Mouse (Mus musculus) MEL (cell line): ENCODE results near the gene Alg5. TPM values are rescaled to one million over a fixed set of nuclear protein-coding genes. Genes with fewer than 3 reads are reported as not detected.

Source experiments
- DNase-seq: peaks from one replicate; pipeline ENCODE4 v3.0.0; 2011; ENCODE audit warnings: low read depth, low spot score
- H3K27ac ChIP-seq: 2 replicates; pipeline ENCODE4 v1.5.1; 2012; ENCODE audit warnings: low read depth, mild to moderate bottlenecking, control low read depth, low read length, moderate library complexity; ENCODE audit not compliant: control insufficient read depth
- H3K27me3 ChIP-seq, 2 experiments: fragments of 150-350 bp in 1 of 2; sonication (generic) in 1 of 2; 2 replicates each; pipeline ENCODE4 v1.6.1; 2012; ENCODE audit warnings: low read length in 2 of 2, mild to moderate bottlenecking in 2 of 2, improper control_type of control experiment in 1 of 2, moderate library complexity in 1 of 2; ENCODE audit not compliant: insufficient read depth in 2 of 2, control insufficient read depth in 1 of 2
- H3K36me3 ChIP-seq, 2 experiments: 2 replicates each; pipeline ENCODE4 v1.6.1; 2012 to 2014; ENCODE audit warnings: low read length in 2 of 2, improper control_type of control experiment in 1 of 2, inconsistent platforms in 1 of 2, mild to moderate bottlenecking in 1 of 2; ENCODE audit not compliant: insufficient read depth in 2 of 2, control insufficient read depth in 1 of 2
- H3K4me1 ChIP-seq, 2 experiments: fragments of 150-350 bp in 1 of 2; sonication (generic) in 1 of 2; 2 replicates each; pipeline ENCODE4 v1.6.1; 2012; ENCODE audit warnings: low read length in 2 of 2, improper control_type of control experiment in 1 of 2, mild to moderate bottlenecking in 1 of 2; ENCODE audit not compliant: insufficient read depth in 2 of 2, control insufficient read depth in 1 of 2
- H3K4me3 ChIP-seq, 2 experiments: fragments of 150-350 bp in 1 of 2; sonication (generic) in 1 of 2; 2 replicates each; pipeline ENCODE4 v1.5.1; 2012; ENCODE audit warnings: low read depth in 2 of 2, low read length in 2 of 2, mild to moderate bottlenecking in 2 of 2, moderate library complexity in 2 of 2, control low read depth in 1 of 2, improper control_type of control experiment in 1 of 2; ENCODE audit not compliant: control insufficient read depth in 1 of 2, insufficient read depth in 1 of 2
- H3K79me2 ChIP-seq: 2 replicates; pipeline ENCODE4 v1.6.1; 2012; ENCODE audit warnings: mild to moderate bottlenecking, low read length, moderate library complexity; ENCODE audit not compliant: control insufficient read depth, poor library complexity, insufficient read depth
- H3K9ac ChIP-seq: 2 replicates; pipeline ENCODE4 v1.6.1; 2012; ENCODE audit warnings: low read depth, mild to moderate bottlenecking, control low read depth, low read length, moderate library complexity; ENCODE audit not compliant: control insufficient read depth, poor library complexity, severe bottlenecking
- H3K9me3 ChIP-seq: fragments of 150-350 bp; sonication (generic); replicated peaks from 2 replicates; pipeline ENCODE4 v1.6.1; 2012; ENCODE audit warnings: mild to moderate bottlenecking, low read length, improper control_type of control experiment, moderate library complexity; ENCODE audit not compliant: insufficient read depth
- CHD1 ChIP-seq: IDR thresholded peaks from 2 replicates; pipeline ENCODE4 v1.6.1; 2012; ENCODE audit warnings: low read depth, mild to moderate bottlenecking, inconsistent platforms, low read length, improper control_type of control experiment
- CHD2 ChIP-seq: IDR thresholded peaks from 2 replicates; pipeline ENCODE4 v1.6.1; 2011; ENCODE audit warnings: low read length, improper control_type of control experiment
- CTCF ChIP-seq, 3 experiments: IDR thresholded peaks in 2 of 3; conservative IDR thresholded peaks in 1 of 3; 2 replicates each; pipeline ENCODE4 v1.5.1; 2011 to 2012; ENCODE audit warnings: low read length in 3 of 3, low read depth in 2 of 3, mild to moderate bottlenecking in 2 of 3, improper control_type of control experiment in 1 of 3, inconsistent platforms in 1 of 3, mixed read lengths in 1 of 3, moderate library complexity in 1 of 3; ENCODE audit not compliant: control insufficient read depth in 1 of 3, insufficient read depth in 1 of 3, poor library complexity in 1 of 3, severe bottlenecking in 1 of 3
- ELF1 ChIP-seq: IDR thresholded peaks from 2 replicates; pipeline ENCODE4 v1.6.1; 2014; ENCODE audit warnings: low read depth, mild to moderate bottlenecking, inconsistent platforms, low read length, improper control_type of control experiment, moderate library complexity
- EP300 ChIP-seq, 2 experiments: IDR thresholded peaks; 2 replicates each; pipeline ENCODE4 v1.6.1; 2011; ENCODE audit warnings: improper control_type of control experiment in 2 of 2, low read length in 2 of 2, low read depth in 1 of 2, mild to moderate bottlenecking in 1 of 2
- ETS1 ChIP-seq: IDR thresholded peaks from 2 replicates; pipeline ENCODE4 v1.6.1; 2012; ENCODE audit warnings: low read depth, mild to moderate bottlenecking, inconsistent platforms, low read length, improper control_type of control experiment, moderate library complexity
- HCFC1 ChIP-seq: IDR thresholded peaks from 2 replicates; pipeline ENCODE4 v1.6.1; 2012; ENCODE audit warnings: low read depth, mild to moderate bottlenecking, inconsistent platforms, low read length, improper control_type of control experiment, moderate library complexity
- KAT2A ChIP-seq: conservative IDR thresholded peaks from 2 replicates; pipeline ENCODE4 v1.6.1; 2012; ENCODE audit warnings: low read depth, low read length, improper control_type of control experiment, inconsistent platforms
- MAFK ChIP-seq: IDR thresholded peaks from 2 replicates; pipeline ENCODE4 v1.6.1; 2011; ENCODE audit warnings: low read depth, mild to moderate bottlenecking, low read length, improper control_type of control experiment, borderline replicate concordance
- MAX ChIP-seq: IDR thresholded peaks from 2 replicates; pipeline ENCODE4 v1.6.1; 2011; ENCODE audit warnings: low read length, improper control_type of control experiment
- MYB ChIP-seq: IDR thresholded peaks from 2 replicates; pipeline ENCODE4 v1.6.1; 2011; ENCODE audit warnings: mild to moderate bottlenecking, low read depth, low read length, improper control_type of control experiment
- POLR2A ChIP-seq, 2 experiments: IDR thresholded peaks; 2 replicates each; pipeline ENCODE4 v1.6.1; 2011 to 2012; ENCODE audit warnings: low read length in 2 of 2, mild to moderate bottlenecking in 2 of 2, control low read depth in 1 of 2, improper control_type of control experiment in 1 of 2, low read depth in 1 of 2, moderate library complexity in 1 of 2; ENCODE audit not compliant: control insufficient read depth in 1 of 2, insufficient read depth in 1 of 2, poor library complexity in 1 of 2
- POLR2AphosphoS5 ChIP-seq: IDR thresholded peaks from 2 replicates; pipeline ENCODE4 v1.6.1; 2012; ENCODE audit warnings: low read depth, borderline replicate concordance, mild to moderate bottlenecking, inconsistent platforms, low read length, moderate library complexity, mixed read lengths
- RCOR1 ChIP-seq: IDR thresholded peaks from 2 replicates; pipeline ENCODE4 v1.6.1; 2012; ENCODE audit warnings: low read depth, mild to moderate bottlenecking, inconsistent platforms, low read length, improper control_type of control experiment
- TCF12 ChIP-seq: IDR thresholded peaks from 2 replicates; pipeline ENCODE4 v1.6.1; 2014; ENCODE audit warnings: low read depth, mild to moderate bottlenecking, inconsistent platforms, low read length, improper control_type of control experiment, moderate library complexity
- UBTF ChIP-seq: IDR thresholded peaks from 2 replicates; pipeline ENCODE4 v1.6.1; 2012; ENCODE audit warnings: low read depth, mild to moderate bottlenecking, inconsistent platforms, low read length, improper control_type of control experiment, moderate library complexity, borderline replicate concordance; ENCODE audit not compliant: insufficient read depth
- USF1 ChIP-seq: IDR thresholded peaks from 2 replicates; pipeline ENCODE4 v1.6.1; 2014; ENCODE audit warnings: low read depth, mild to moderate bottlenecking, inconsistent platforms, low read length, improper control_type of control experiment, moderate library complexity
- USF2 ChIP-seq, 2 experiments: IDR thresholded peaks; 2 replicates each; pipeline ENCODE4 v1.6.1; 2011 to 2012; ENCODE audit warnings: improper control_type of control experiment in 2 of 2, low read length in 2 of 2, borderline replicate concordance in 1 of 2, inconsistent platforms in 1 of 2, low read depth in 1 of 2, mild to moderate bottlenecking in 1 of 2; ENCODE audit not compliant: insufficient read depth in 1 of 2
- ZC3H11A ChIP-seq: IDR thresholded peaks from 2 replicates; pipeline ENCODE4 v1.6.1; 2012; ENCODE audit warnings: low read depth, mild to moderate bottlenecking, inconsistent platforms, low read length, improper control_type of control experiment
- polyA plus RNA-seq, 2 experiments: library from polyadenylated mRNA; stranded (reverse) in 1 of 2; unstranded in 1 of 2; fragments of >175 nt in 1 of 2; fragments of >200 nt in 1 of 2; gene quantifications; 2 replicates each; pipeline versions ENCODE4 v1.2.1 to v1.2.4; 2012; ENCODE audit warnings: low replicate concordance in 2 of 2, low read depth in 1 of 2; ENCODE audit not compliant: insufficient read length in 2 of 2, insufficient read depth in 1 of 2, missing spikeins in 1 of 2
- total RNA-seq: library from RNA; depleted of rRNA; stranded (reverse); fragments of 300-350 nt; gene quantifications from 2 replicates; pipeline ENCODE4 v1.2.3, GENCODE M21; 2012

The Alg5 gene
- total and polyA plus RNA-seq, 3 experiments, result 34.8 to 44.0 TPM; not detected in 1

GRCm38 (mm10) chr3:54775989-54776631 lies 40.8 kb downstream of the Alg5 start (continued):
- TF ChIP-seq MYB, result 0 out of 2 replicates have a peak, but pooled peaks have one; percentile 26
- TF ChIP-seq USF2 (IDR thresholded peaks at IDR 0.05; ENCODE audit: borderline replicate concordance in 1 of 2, insufficient read depth in 1 of 2, low read depth in 1 of 2, low read length in 2 of 2), result no peak
- TF ChIP-seq MAX, result no peak
- no peak for TF ChIP-seq CHD2
- TF ChIP-seq KAT2A, result no peak
- TF ChIP-seq CHD1, result no peak
- peak; percentile 55 to 61; a peak in 3 of 4 replicates for TF ChIP-seq EP300 (IDR thresholded peaks at IDR 0.05; ENCODE audit: low read depth in 1 of 2, low read length in 2 of 2)
- TF ChIP-seq ETS1, result 0 out of 2 replicates have a peak, but pooled peaks have one; percentile 18
- no peak for TF ChIP-seq POLR2AphosphoS5
- no peak for TF ChIP-seq CTCF (IDR thresholded peaks at IDR 0.05 in 2 of 3, conservative IDR thresholded peaks at IDR 0.05 in 1 of 3; ENCODE audit: control insufficient read depth in 1 of 3, insufficient read depth in 1 of 3, low read depth in 2 of 3, low read length in 3 of 3, poor library complexity in 1 of 3, severe bottlenecking in 1 of 3)
- TF ChIP-seq, all 39 proteins: peak for 8

GRCm38 (mm10) chr3:54790601-54791000 lies 55.3 kb downstream of the Alg5 start:
- H3K9ac ChIP-seq, result no peak overlapping the region
- H3K4me3 ChIP-seq, result no peak overlapping the region
- no peaks in the 10 kb centered on the region for H3K79me2 ChIP-seq
- TF ChIP-seq RCOR1, result no peak
- no peak for TF ChIP-seq UBTF
- no peak for TF ChIP-seq ZC3H11A
- TF ChIP-seq EP300 (IDR thresholded peaks at IDR 0.05; ENCODE audit: low read depth in 1 of 2, low read length in 2 of 2), result no peak
- no peak for TF ChIP-seq KAT2A
- TF ChIP-seq TCF12, result no peak
- no peak for TF ChIP-seq MAX
- TF ChIP-seq POLR2A (IDR thresholded peaks at IDR 0.05; ENCODE audit: control insufficient read depth in 1 of 2, insufficient read depth in 1 of 2, low read depth in 1 of 2, low read length in 2 of 2, poor library complexity in 1 of 2), result no peak
- TF ChIP-seq MAFK, result no peak
- no peak for TF ChIP-seq ELF1
- TF ChIP-seq MYB, result no peak
- no peak for TF ChIP-seq HCFC1
- TF ChIP-seq USF1, result no peak
- TF ChIP-seq, all 39 proteins: peak for 0
- DNase-seq, result no peak
- Histone ChIP-seq H3K36me3 (no peaks in the 10 kb centered on the region), H3K27me3 (no peaks in the 10 kb centered on the region), H3K4me1 (no peaks in the 10 kb centered on the region), H3K9me3 (no peaks in the 10 kb centered on the region), H3K27ac (no peak overlapping the region)
